Mouse (Mus musculus) adrenal gland, postnatal 0 days (tissue): ENCODE measurements around the gene Rtp4. TPM values are rescaled to one million over a fixed set of nuclear protein-coding genes. Genes with fewer than 3 reads are reported as not detected.

ENCODE experiments used
- polyA plus RNA-seq: library from polyadenylated mRNA; unstranded; fragments of >200 nt; fragmentation: Nextera tagmentation; extraction: Ambion mirVana; gene quantifications from 2 replicates; pipeline ENCODE4 v1.2.1, GENCODE M21; 2015

Rtp4 gene
- 43.4 and 47.9 TPM in 2 replicates for polyA plus RNA-seq

DNA sequence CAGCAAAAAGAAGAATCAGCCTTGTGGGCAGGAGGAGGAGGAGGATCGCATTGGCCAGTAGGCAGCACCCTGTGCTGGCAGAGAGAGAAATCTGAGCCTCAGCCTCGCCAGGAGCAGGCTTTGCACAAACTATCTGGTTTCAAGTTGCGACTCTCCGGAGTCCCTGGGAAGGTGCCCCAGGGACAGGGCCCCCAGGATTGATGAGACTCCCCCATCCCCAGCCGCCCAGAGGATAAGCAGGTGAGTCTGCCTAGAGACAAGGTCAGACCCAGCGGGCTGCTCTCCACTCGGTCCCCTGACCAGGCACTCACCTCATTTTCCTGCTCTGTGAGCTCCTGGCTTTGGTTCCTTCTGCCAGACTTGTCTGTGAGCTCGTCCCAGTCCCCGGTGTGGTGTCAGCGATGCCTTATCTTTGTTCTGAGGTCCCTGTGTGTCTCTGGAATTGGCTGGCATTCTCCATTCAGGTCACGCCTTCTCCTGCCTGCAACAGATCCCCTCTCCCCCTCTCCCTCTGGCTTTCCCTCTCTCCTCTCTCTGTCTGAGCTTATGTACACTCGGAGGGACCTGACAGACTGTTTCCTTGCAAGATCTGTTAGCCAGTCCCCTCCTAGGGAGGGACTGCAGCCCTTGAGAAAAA, at the start of gene Rtp4, which contains the start of gene Masp1:
Gene Rtp4 (plus strand): TSS at position 57 of the 637 bp plus-strand sequence.
Gene Masp1 (minus strand): TSS at position 581 of the 637 bp plus-strand sequence.

Other genes with a start within 250 kb of the Rtp4 start
- gene Rtp1, start 91.2 kb upstream of the Rtp4 start, polyA plus RNA-seq: not detected in 2 replicates
- gene Masp1, start 524 bp downstream of the Rtp4 start, polyA plus RNA-seq: 13.8 and 49.1 TPM in 2 replicates